In genomic region chr12:104153041-104153645, GRCm38 (mm10) we compare ENCODE assay signal across 30 mouse cellular contexts. TPM values are rescaled to one million over a fixed set of nuclear protein-coding genes. Genes with fewer than 3 reads are reported as not detected.
A peak's percentile ranks its signal among the peaks of the same experiment; 100 is the strongest.
DNase-seq lines count a peak whose midpoint lies in the region; ATAC-seq and TF ChIP-seq lines count a peak whose summit lies in the region.
"Had no signal": no experiment of that assay in that cellular context is flagged by ENCODE, and none has a peak within 500 bp of the region (broad histone marks: within the 10 kb centered on the region; RNA-seq: fewer than 3 reads in every experiment).

No protein-coding gene starts in this region.

- H3K4me3 ChIP-seq in liver, postnatal 0 days (ENCODE audit: low read depth, low read length), result no peak overlapping the region
- H3K4me3 ChIP-seq in liver, embryonic 12.5 days, result no peak overlapping the region
- no peak overlapping the region for H3K4me3 ChIP-seq in neural tube, embryonic 15.5 days (replicated peaks)
- H3K4me3 ChIP-seq: embryonic facial prominence, embryonic 13.5 days; erythroblast, embryonic 14.5 days; hindbrain, embryonic 13.5 days; neural tube, embryonic 12.5 days; stomach, embryonic 15.5 days had no signal

- no peaks in the 10 kb centered on the region for H3K9me3 ChIP-seq in liver, postnatal 0 days (ENCODE audit: low read length)
- no peaks in the 10 kb centered on the region for H3K9me3 ChIP-seq in liver, embryonic 12.5 days (replicated peaks)
- H3K9me3 ChIP-seq in neural tube, embryonic 15.5 days (replicated peaks), result no peaks in the 10 kb centered on the region
- H3K9me3 ChIP-seq: hindbrain, embryonic 13.5 days; neural tube, embryonic 12.5 days; stomach, embryonic 15.5 days had no signal

- no peaks in the 10 kb centered on the region for H3K4me1 ChIP-seq in liver, postnatal 0 days (ENCODE audit: insufficient read depth)
- H3K4me1 ChIP-seq in liver, embryonic 12.5 days, result no peaks in the 10 kb centered on the region
- no peaks in the 10 kb centered on the region for H3K4me1 ChIP-seq in neural tube, embryonic 15.5 days
- H3K4me1 ChIP-seq: embryonic facial prominence, embryonic 13.5 days; hindbrain, embryonic 13.5 days; neural tube, embryonic 12.5 days; stomach, embryonic 15.5 days had no signal

- TF ChIP-seq EP300 in liver, postnatal 0 days (IDR thresholded peaks at IDR 0.05; ENCODE audit: low read depth), result no peak

- H3K27me3 ChIP-seq in liver, postnatal 0 days (ENCODE audit: insufficient read depth, low read length), result no peaks in the 10 kb centered on the region
- H3K27me3 ChIP-seq in liver, embryonic 12.5 days (replicated peaks), result no peaks in the 10 kb centered on the region
- H3K27me3 ChIP-seq in neural tube, embryonic 15.5 days (replicated peaks), result no peaks in the 10 kb centered on the region
- H3K27me3 ChIP-seq: embryonic facial prominence, embryonic 13.5 days; hindbrain, embryonic 13.5 days; neural tube, embryonic 12.5 days; stomach, embryonic 15.5 days had no signal

- peak; percentile 15 for DNase-seq in adrenal gland, postnatal 10 days
- DNase-seq in adrenal gland, adult 8-10 months, result no peak
- DNase-seq in liver, postnatal 0 days, result peak; percentile 8
- peak; percentile 5 for DNase-seq in neural tube, embryonic 10.5 days (ENCODE audit: extremely low spot score, low spot score)
- DNase-seq in spleen, postnatal 36 days (ENCODE audit: low spot score in 2 of 2), result no peak
- DNase-seq: cerebellum, adult 18-20 months; cerebellum, postnatal 14 days; gastrocnemius, postnatal 14 days; heart, adult 18-20 months; kidney, adult 2 months; kidney, postnatal 10 days; left cerebral cortex, postnatal 4 days; midbrain, embryonic 14.5 days; right cerebral cortex, adult 18-20 months; right cerebral cortex, postnatal 4 days; thymus, adult 2 months; thymus, postnatal 4 days had no signal

- ATAC-seq in liver, postnatal 0 days, result no peak
- ATAC-seq in liver, embryonic 12.5 days, result no peak
- ATAC-seq in neural tube, embryonic 15.5 days (ENCODE audit: low FRiP score), result no peak
- ATAC-seq: forebrain, embryonic 14.5 days had no signal

- WGBS in liver, postnatal 0 days (ENCODE audit: insufficient replicate concordance), result 49% methylated on average over 3 of the region's 3 CpGs
- 51% methylated on average over 3 of the region's 3 CpGs for WGBS in liver, embryonic 12.5 days (ENCODE audit: insufficient replicate concordance)
- 83% methylated on average over 3 of the region's 3 CpGs for WGBS in neural tube, embryonic 15.5 days

- no peak overlapping the region for H3K27ac ChIP-seq in liver, postnatal 0 days (ENCODE audit: low read depth)
- no peak overlapping the region for H3K27ac ChIP-seq in liver, embryonic 12.5 days
- no peak overlapping the region for H3K27ac ChIP-seq in neural tube, embryonic 15.5 days (replicated peaks)
- H3K27ac ChIP-seq: embryonic facial prominence, embryonic 13.5 days; hindbrain, embryonic 13.5 days; neural tube, embryonic 12.5 days; stomach, embryonic 15.5 days had no signal

- H3K9ac ChIP-seq in liver, postnatal 0 days (replicated peaks), result no peak overlapping the region
- no peak overlapping the region for H3K9ac ChIP-seq in liver, embryonic 12.5 days
- no peak overlapping the region for H3K9ac ChIP-seq in neural tube, embryonic 15.5 days (replicated peaks)
- H3K9ac ChIP-seq: embryonic facial prominence, embryonic 13.5 days; hindbrain, embryonic 13.5 days; neural tube, embryonic 12.5 days; stomach, embryonic 15.5 days had no signal

- H3K4me2 ChIP-seq in liver, postnatal 0 days (ENCODE audit: low read depth, low read length), result no peak overlapping the region
- H3K4me2 ChIP-seq in liver, embryonic 12.5 days, result no peak overlapping the region
- H3K4me2 ChIP-seq in neural tube, embryonic 15.5 days, result no peak overlapping the region
- H3K4me2 ChIP-seq: embryonic facial prominence, embryonic 13.5 days; hindbrain, embryonic 13.5 days; neural tube, embryonic 12.5 days; stomach, embryonic 15.5 days had no signal

- no peaks in the 10 kb centered on the region for H3K36me3 ChIP-seq in liver, postnatal 0 days (replicated peaks; ENCODE audit: insufficient read depth, low read length)
- H3K36me3 ChIP-seq in liver, embryonic 12.5 days, result no peaks in the 10 kb centered on the region
- H3K36me3 ChIP-seq in neural tube, embryonic 15.5 days, result no peaks in the 10 kb centered on the region
- H3K36me3 ChIP-seq: embryonic facial prominence, embryonic 13.5 days; hindbrain, embryonic 13.5 days; neural tube, embryonic 12.5 days; stomach, embryonic 15.5 days had no signal

- no peak for TF ChIP-seq CTCF in liver, postnatal 0 days (IDR thresholded peaks at IDR 0.05; ENCODE audit: low read depth)

RNA-seq across cellular contexts. Expression of gene Serpina3c, which starts 0.5 kb away (rescaled TPM):
- total RNA-seq in adrenal gland, postnatal 10 days (2021), result 1 to 10 TPM; 3.1 to 6.1 TPM
- 10 to 100 TPM in 3 of 4 experiments, 1 to 10 TPM in 1; 8.3 to 18.3 (median 13.6) TPM for total RNA-seq in adrenal gland, adult 8-10 months (2022)
- polyA plus RNA-seq in liver, postnatal 0 days (2015; fragmentation: Nextera tagmentation; extraction: Ambion mirVana), result 0.05 and 0.11 TPM in 2 replicates
- not detected in 2 replicates for polyA plus RNA-seq in liver, embryonic 12.5 days (2016; fragmentation: Nextera tagmentation; extraction: Ambion mirVana)
- polyA plus RNA-seq in neural tube, embryonic 15.5 days (2015; fragmentation: Nextera tagmentation; extraction: Ambion mirVana), result not detected in 2 replicates
- total RNA-seq: left cerebral cortex, adult 8-10 months; left cerebral cortex, postnatal 4 days; liver, adult 2 months had no signal
- polyA plus RNA-seq: embryonic facial prominence, embryonic 13.5 days; erythroblast, embryonic 14.5 days; forebrain, embryonic 14.5 days; heart, embryonic 14.5 days; hindbrain, embryonic 13.5 days; liver, adult 2 months; midbrain, embryonic 14.5 days; neural tube, embryonic 12.5 days; stomach, embryonic 15.5 days had no signal

RNA-seq across cellular contexts. Expression of gene Serpina3b, which starts 25.3 kb away (rescaled TPM):
- under 1 TPM in 1 of 2 experiments, not detected in 1; 0.21 TPM for total RNA-seq in adrenal gland, postnatal 10 days (2021)
- total RNA-seq in adrenal gland, adult 8-10 months (2022), result under 1 TPM in 3 of 4 experiments, not detected in 1; 0.15 to 0.40 (median 0.20) TPM
- 0.65 and 0.73 TPM in 2 replicates for polyA plus RNA-seq in liver, postnatal 0 days (2015; fragmentation: Nextera tagmentation; extraction: Ambion mirVana)
- 0.10 TPM in 1 of 2 replicates, not detected in the other for polyA plus RNA-seq in liver, embryonic 12.5 days (2016; fragmentation: Nextera tagmentation; extraction: Ambion mirVana)
- not detected in 2 replicates for polyA plus RNA-seq in neural tube, embryonic 15.5 days (2015; fragmentation: Nextera tagmentation; extraction: Ambion mirVana)
- total RNA-seq: gastrocnemius, postnatal 14 days; heart, adult 18-20 months; heart, postnatal 25 days; layer of hippocampus, postnatal 10 days; left cerebral cortex, adult 8-10 months; left cerebral cortex, postnatal 4 days had no signal
- polyA plus RNA-seq: embryonic facial prominence, embryonic 13.5 days; erythroblast, embryonic 14.5 days; forebrain, embryonic 14.5 days; heart, embryonic 14.5 days; hindbrain, embryonic 13.5 days; kidney, adult 2 months; liver, adult 2 months; midbrain, embryonic 14.5 days; neural tube, embryonic 12.5 days; stomach, embryonic 15.5 days had no signal

RNA-seq across cellular contexts. Expression of gene Serpina3a, which starts 40.6 kb away (rescaled TPM):
- total RNA-seq in adrenal gland, postnatal 10 days (2021), result not detected
- under 1 TPM in 1 of 4 experiments, not detected in 3; 0.20 TPM for total RNA-seq in adrenal gland, adult 8-10 months (2022)
- 0.12 TPM in 1 of 2 replicates, not detected in the other for polyA plus RNA-seq in liver, postnatal 0 days (2015; fragmentation: Nextera tagmentation; extraction: Ambion mirVana)
- not detected in 2 replicates for polyA plus RNA-seq in liver, embryonic 12.5 days (2016; fragmentation: Nextera tagmentation; extraction: Ambion mirVana)
- not detected in 2 replicates for polyA plus RNA-seq in neural tube, embryonic 15.5 days (2015; fragmentation: Nextera tagmentation; extraction: Ambion mirVana)
- total RNA-seq: gastrocnemius, postnatal 14 days; heart, adult 18-20 months; heart, postnatal 25 days; layer of hippocampus, postnatal 10 days; left cerebral cortex, adult 8-10 months; left cerebral cortex, postnatal 4 days; liver, adult 2 months had no signal
- polyA plus RNA-seq: embryonic facial prominence, embryonic 13.5 days; erythroblast, embryonic 14.5 days; forebrain, embryonic 14.5 days; heart, embryonic 14.5 days; hindbrain, embryonic 13.5 days; kidney, adult 2 months; liver, adult 2 months; midbrain, embryonic 14.5 days; neural tube, embryonic 12.5 days; stomach, embryonic 15.5 days; thymus, adult 2 months had no signal

RNA-seq across cellular contexts. Expression of gene Serpina5, which starts 52.2 kb away (rescaled TPM):
- total RNA-seq in adrenal gland, postnatal 10 days (2021), result under 1 TPM; 0.12 to 0.18 TPM
- 1 to 10 TPM; 1.1 to 3.3 (median 1.9) TPM for total RNA-seq in adrenal gland, adult 8-10 months (2022)
- polyA plus RNA-seq in liver, postnatal 0 days (2015; fragmentation: Nextera tagmentation; extraction: Ambion mirVana), result 0.54 and 0.58 TPM in 2 replicates
- not detected in 2 replicates for polyA plus RNA-seq in liver, embryonic 12.5 days (2016; fragmentation: Nextera tagmentation; extraction: Ambion mirVana)
- polyA plus RNA-seq in neural tube, embryonic 15.5 days (2015; fragmentation: Nextera tagmentation; extraction: Ambion mirVana), result not detected in 2 replicates
- total RNA-seq: gastrocnemius, postnatal 14 days; heart, adult 18-20 months; heart, postnatal 25 days; layer of hippocampus, postnatal 10 days; left cerebral cortex, adult 8-10 months; left cerebral cortex, postnatal 4 days; liver, adult 2 months had no signal
- polyA plus RNA-seq: embryonic facial prominence, embryonic 13.5 days; erythroblast, embryonic 14.5 days; forebrain, embryonic 14.5 days; heart, embryonic 14.5 days; hindbrain, embryonic 13.5 days; kidney, adult 2 months; midbrain, embryonic 14.5 days; neural tube, embryonic 12.5 days had no signal

Comparison
In these comparisons a context has a peak if more than half of its experiments do, and no peak if none do; other contexts are left out.
1. DNase-seq: peak in adrenal gland, postnatal 10 days (single experiment), liver, postnatal 0 days (single experiment) and neural tube, embryonic 10.5 days (single experiment); none in adrenal gland, adult 8-10 months (single experiment) and spleen, postnatal 36 days (0 of 2).